Mouse (Mus musculus): ENCODE data around the gene Setd4. TPM values are rescaled to one million over a fixed set of nuclear protein-coding genes. Genes with fewer than 3 reads are reported as not detected.

The Setd4 gene
- polyA plus RNA-seq, 1 experiment = 39.7 TPM

GRCm38 (mm10) chr16:93574521-93575191 is 29.2 kb downstream of the Setd4 start:
- Histone ChIP-seq H3K27me3 (ENCODE audit: control insufficient read depth, insufficient read depth, low read length) (no peaks in the 10 kb centered on the region), H3K27ac (ENCODE audit: control insufficient read depth, insufficient read depth, low read length) (peak overlapping the region; percentile 96), H3K4me3 (ENCODE audit: control insufficient read depth, insufficient read depth, low read length) (0 out of 2 replicates have a peak overlapping the region, but pooled peaks have one; percentile 0), H3K4me1 (replicated peaks; ENCODE audit: control insufficient read depth, insufficient read depth, low read length) (peaks cover 40% of the 10 kb centered on the region), H3K36me3 (ENCODE audit: control insufficient read depth, insufficient read depth, low read length) (no peaks in the 10 kb centered on the region)
- no peak for TF ChIP-seq POLR2A (IDR thresholded peaks at IDR 0.05; ENCODE audit: control insufficient read depth, extremely low read depth, insufficient read depth, low read length, poor library complexity)
- no peak for TF ChIP-seq CTCF (IDR thresholded peaks at IDR 0.05; ENCODE audit: borderline replicate concordance, control insufficient read depth, extremely low read depth, insufficient read depth, low read length, poor library complexity)
- 8% methylated on average over 18 of the region's 18 CpGs for WGBS
- peak; percentile 48 for DNase-seq

DNA sequence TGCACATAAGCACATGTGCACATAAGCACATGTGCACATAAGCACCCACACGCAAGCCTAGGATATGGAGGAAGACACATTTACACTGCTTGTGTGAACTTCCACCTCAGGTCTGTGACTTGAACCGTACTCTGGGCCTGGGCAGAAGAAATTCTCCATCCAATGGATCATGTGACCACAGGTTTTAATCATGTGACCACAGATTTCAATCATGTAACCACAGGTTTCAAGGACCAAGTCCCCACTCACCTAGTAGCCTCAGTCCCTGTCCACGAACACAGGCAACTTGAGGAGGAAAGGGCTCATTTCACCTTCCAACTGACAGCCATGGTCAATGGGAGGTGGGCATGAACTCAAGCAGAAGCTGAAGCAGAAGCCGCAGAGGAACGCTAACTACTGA is 30.4 kb downstream of the Setd4 start:
- no peaks in the 10 kb centered on the region for H3K27me3 ChIP-seq (ENCODE audit: control insufficient read depth, insufficient read depth, low read length)
- H3K36me3 ChIP-seq (ENCODE audit: control insufficient read depth, insufficient read depth, low read length) = no peaks in the 10 kb centered on the region
- H3K4me3 ChIP-seq (ENCODE audit: control insufficient read depth, insufficient read depth, low read length) = no peak overlapping the region
- no peak for DNase-seq
- H3K27ac ChIP-seq (ENCODE audit: control insufficient read depth, insufficient read depth, low read length) = peak overlapping the region; percentile 18; the same call in 1 of the 2 replicates
- WGBS = 96% methylated on average over 5 of the region's 5 CpGs
- H3K4me1 ChIP-seq (replicated peaks; ENCODE audit: control insufficient read depth, insufficient read depth, low read length) = peaks cover 40% of the 10 kb centered on the region
- no peak for TF ChIP-seq CTCF (IDR thresholded peaks at IDR 0.05; ENCODE audit: borderline replicate concordance, control insufficient read depth, extremely low read depth, insufficient read depth, low read length, poor library complexity)

- peak overlapping the region; percentile 59 for H3K27ac ChIP-seq (ENCODE audit: control insufficient read depth, insufficient read depth, low read length)
- peaks cover 40% of the 10 kb centered on the region for H3K4me1 ChIP-seq (replicated peaks; ENCODE audit: control insufficient read depth, insufficient read depth, low read length)
- H3K36me3 ChIP-seq (ENCODE audit: control insufficient read depth, insufficient read depth, low read length) = no peaks in the 10 kb centered on the region
- TF ChIP-seq POLR2A (IDR thresholded peaks at IDR 0.05; ENCODE audit: control insufficient read depth, extremely low read depth, insufficient read depth, low read length, poor library complexity) (no peak), CTCF (IDR thresholded peaks at IDR 0.05; ENCODE audit: borderline replicate concordance, control insufficient read depth, extremely low read depth, insufficient read depth, low read length, poor library complexity) (no peak)
- peak; percentile 54 for DNase-seq
- 4% methylated on average over 6 of the region's 6 CpGs for WGBS
- H3K4me3 ChIP-seq (ENCODE audit: control insufficient read depth, insufficient read depth, low read length) = no peak overlapping the region
- H3K27me3 ChIP-seq (ENCODE audit: control insufficient read depth, insufficient read depth, low read length) = no peaks in the 10 kb centered on the region
Measured at GRCm38 (mm10) chr16:93572383-93572782, 31.5 kb downstream of the Setd4 start.

DNA sequence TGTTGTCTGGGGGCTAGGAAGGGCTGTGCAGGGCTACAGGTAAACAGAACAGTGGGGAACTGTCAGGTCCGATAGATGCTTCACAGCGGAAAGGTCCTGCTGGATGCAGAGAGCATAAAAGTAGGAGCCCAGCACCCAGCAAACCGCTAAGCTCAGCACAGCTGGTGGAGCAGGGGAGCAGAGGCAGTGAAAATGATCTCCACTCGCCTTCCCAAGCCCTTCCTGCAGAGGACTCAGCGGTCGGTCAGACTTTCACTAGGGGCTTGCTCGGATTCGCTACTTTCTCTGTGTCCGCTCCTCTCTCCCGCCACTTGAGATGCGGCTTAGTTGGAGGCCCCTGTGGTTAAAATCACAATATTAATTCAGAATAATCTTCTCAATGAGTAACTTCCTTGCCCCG is 45.4 kb downstream of the Setd4 start:
- H3K36me3 ChIP-seq (ENCODE audit: control insufficient read depth, insufficient read depth, low read length) = no peaks in the 10 kb centered on the region
- peaks cover 5% of the 10 kb centered on the region for H3K4me1 ChIP-seq (replicated peaks; ENCODE audit: control insufficient read depth, insufficient read depth, low read length)
- no peaks in the 10 kb centered on the region for H3K27me3 ChIP-seq (ENCODE audit: control insufficient read depth, insufficient read depth, low read length)
- no peak for TF ChIP-seq CTCF (IDR thresholded peaks at IDR 0.05; ENCODE audit: borderline replicate concordance, control insufficient read depth, extremely low read depth, insufficient read depth, low read length, poor library complexity)
- TF ChIP-seq POLR2A (IDR thresholded peaks at IDR 0.05; ENCODE audit: control insufficient read depth, extremely low read depth, insufficient read depth, low read length, poor library complexity) = no peak
- no peak for DNase-seq
- H3K27ac ChIP-seq (ENCODE audit: control insufficient read depth, insufficient read depth, low read length) = no peak overlapping the region
- H3K4me3 ChIP-seq (ENCODE audit: control insufficient read depth, insufficient read depth, low read length) = no peak overlapping the region
- 91% methylated on average over 12 of the region's 12 CpGs for WGBS

DNA sequence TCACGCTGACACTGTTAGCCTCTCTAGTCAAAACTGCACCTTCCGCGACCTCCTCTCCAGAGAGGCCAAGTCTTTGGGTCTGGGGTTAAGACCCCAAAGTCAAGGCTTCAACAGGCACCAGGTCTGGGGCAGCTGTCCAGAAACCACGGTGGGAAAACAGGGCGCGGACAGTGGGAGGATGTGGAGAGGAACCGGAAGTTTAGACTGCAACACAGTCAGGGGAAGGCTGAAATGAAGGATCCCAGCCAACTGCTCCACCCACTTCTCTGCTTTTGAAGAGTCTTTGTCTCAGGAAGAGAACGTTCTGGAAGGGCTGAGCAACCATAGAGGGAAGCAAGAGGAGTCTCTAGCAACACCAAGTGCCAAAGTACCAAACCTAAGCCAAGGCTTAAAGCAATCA is 46.2 kb downstream of the Setd4 start:
- H3K4me1 ChIP-seq (replicated peaks; ENCODE audit: control insufficient read depth, insufficient read depth, low read length) = peaks cover 11% of the 10 kb centered on the region

DNA sequence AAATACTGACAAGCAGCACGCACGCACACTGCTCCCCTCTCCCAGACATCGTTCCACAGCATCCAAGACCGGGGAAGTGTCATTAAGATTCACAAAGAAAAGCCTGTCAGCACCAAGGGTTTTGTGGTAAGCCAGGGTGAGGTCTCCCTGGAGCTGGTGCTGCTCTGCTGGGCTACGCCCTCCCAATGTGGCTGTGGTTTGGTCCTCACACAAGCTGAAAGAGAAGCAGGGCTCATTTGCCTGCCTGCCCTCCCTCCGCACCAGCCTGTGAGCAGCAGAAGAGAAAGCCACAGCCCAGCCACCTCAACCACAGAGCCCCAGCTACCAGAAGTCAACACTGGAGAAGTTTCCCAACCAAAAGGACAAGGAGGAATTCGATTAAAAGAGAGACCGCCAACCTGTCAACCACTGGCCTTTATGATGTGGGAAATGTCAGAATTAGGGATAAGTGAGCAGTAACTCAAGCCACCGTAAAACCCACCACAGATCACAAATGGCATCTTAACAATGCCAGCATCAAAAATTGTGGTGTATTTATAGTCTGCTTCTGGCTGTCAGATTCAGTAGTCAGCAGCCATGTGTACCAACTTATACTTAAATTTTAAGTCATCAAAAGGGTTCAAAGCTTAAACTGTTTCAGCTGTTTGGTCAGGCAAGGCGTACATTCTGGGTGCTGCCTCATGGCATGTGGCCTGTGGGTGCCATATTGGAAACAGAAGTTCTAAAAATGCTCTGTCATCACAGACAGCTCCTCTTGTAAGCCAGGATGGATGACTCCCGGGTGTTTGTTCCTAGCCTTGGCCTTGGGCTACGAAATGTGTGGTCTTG is 51.0 kb downstream of the Setd4 start:
- peak; percentile 40 for DNase-seq
- Histone ChIP-seq H3K27ac (ENCODE audit: control insufficient read depth, insufficient read depth, low read length) (peak overlapping the region; percentile 28; the same call in 1 of the 2 replicates), H3K4me1 (replicated peaks; ENCODE audit: control insufficient read depth, insufficient read depth, low read length) (peaks cover 19% of the 10 kb centered on the region), H3K36me3 (ENCODE audit: control insufficient read depth, insufficient read depth, low read length) (no peaks in the 10 kb centered on the region), H3K4me3 (ENCODE audit: control insufficient read depth, insufficient read depth, low read length) (no peak overlapping the region), H3K27me3 (ENCODE audit: control insufficient read depth, insufficient read depth, low read length) (no peaks in the 10 kb centered on the region)
- 11% methylated on average over 12 of the region's 12 CpGs for WGBS
- TF ChIP-seq POLR2A (IDR thresholded peaks at IDR 0.05; ENCODE audit: control insufficient read depth, extremely low read depth, insufficient read depth, low read length, poor library complexity) (no peak), CTCF (IDR thresholded peaks at IDR 0.05; ENCODE audit: borderline replicate concordance, control insufficient read depth, extremely low read depth, insufficient read depth, low read length, poor library complexity) (no peak)

More for the DNA sequence above, 46.2 kb downstream of the Setd4 start:
- whole genome bisulfite sequencing = 55% methylated on average over 8 of the region's 8 CpGs
- H3K4me3 ChIP-seq (ENCODE audit: control insufficient read depth, insufficient read depth, low read length) = no peak overlapping the region
- no peak overlapping the region for H3K27ac ChIP-seq (ENCODE audit: control insufficient read depth, insufficient read depth, low read length)
- no peaks in the 10 kb centered on the region for H3K27me3 ChIP-seq (ENCODE audit: control insufficient read depth, insufficient read depth, low read length)
- TF ChIP-seq POLR2A (IDR thresholded peaks at IDR 0.05; ENCODE audit: control insufficient read depth, extremely low read depth, insufficient read depth, low read length, poor library complexity) (no peak), CTCF (IDR thresholded peaks at IDR 0.05; ENCODE audit: borderline replicate concordance, control insufficient read depth, extremely low read depth, insufficient read depth, low read length, poor library complexity) (no peak)
- DNase-seq = no peak
- H3K36me3 ChIP-seq (ENCODE audit: control insufficient read depth, insufficient read depth, low read length) = no peaks in the 10 kb centered on the region
